Mouse (Mus musculus) left cerebral cortex, adult 2 months (tissue): ENCODE measurements around the gene Tox3. TPM values are rescaled to one million over a fixed set of nuclear protein-coding genes. Genes with fewer than 3 reads are reported as not detected.

ENCODE experiments used
- DNase-seq, 2 experiments: peaks; one replicate each; pipeline ENCODE4 v3.0.0; 2021 to 2022; ENCODE audit warnings: low spot score in 2 of 2, mixed read lengths in 1 of 2; ENCODE audit errors: extremely low spot score in 1 of 2
- H3K27ac ChIP-seq: fragments of 200-600 bp; 2 replicates; pipeline ENCODE4 v1.8.1; 2022
- H3K4me3 ChIP-seq: fragments of 200-600 bp; 2 replicates; pipeline ENCODE4 v1.8.1; 2022
- CTCF ChIP-seq: fragments of 200-600 bp; IDR thresholded peaks from 2 replicates; pipeline ENCODE4 v1.8.1; 2022; ENCODE audit warnings: antibody characterized with exemption, mild to moderate bottlenecking, moderate library complexity
- intact Hi-C: fragments of 180-260 bp; cut with DNase I; formaldehyde crosslinking; loops from one replicate; pipeline ENCODE4 v1.15.1; 2025
- total RNA-seq, 2 experiments: library from RNA; stranded (reverse); gene quantifications; 2 replicates each; pipeline ENCODE4 v1.2.3; 2021

Tox3 gene
- total RNA-seq, 2 experiments from 2014 or later = 20.7 to 23.2 TPM

GRCm38 (mm10) chr8:90266239-90266638 lies 81.9 kb downstream of the Tox3 start:
- no peak for DNase-seq
- no peak for TF ChIP-seq CTCF
- intact Hi-C loops = no loop called here
- Histone ChIP-seq H3K27ac (no peak overlapping the region), H3K4me3 (no peak overlapping the region)

DNA sequence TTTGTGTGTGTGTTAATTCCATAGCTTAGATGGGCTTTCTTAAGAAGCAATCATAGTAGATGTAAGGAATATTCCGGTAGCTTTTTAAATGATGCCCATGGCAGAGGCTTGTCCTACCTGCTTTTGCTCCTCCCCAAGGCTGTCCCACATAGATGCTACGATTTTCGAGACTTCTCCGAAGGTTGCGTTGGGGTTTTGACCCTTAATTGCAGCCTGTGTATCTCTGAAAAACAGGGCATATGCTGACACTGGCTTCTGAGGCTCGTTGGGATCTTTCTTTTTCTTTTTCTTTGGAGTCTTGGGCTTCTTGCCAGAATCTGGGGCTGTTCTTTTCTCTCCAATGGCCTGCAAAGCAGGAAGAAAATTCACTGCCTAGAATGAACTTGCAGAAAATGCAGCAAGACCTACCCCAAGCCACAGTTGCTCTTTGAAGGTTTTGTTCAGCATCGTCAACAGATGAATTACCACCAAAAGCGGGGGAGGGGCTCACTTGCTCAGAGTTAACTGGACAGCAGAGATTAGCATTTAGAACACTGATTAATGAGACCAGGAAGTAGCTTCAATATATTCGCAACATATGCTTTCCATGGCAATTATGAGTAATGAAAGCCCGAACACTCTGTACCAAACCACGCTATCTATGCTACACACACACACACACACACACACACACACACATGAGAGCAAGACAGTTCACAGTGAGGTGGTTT lies 93.8 kb downstream of the Tox3 start:
- TF ChIP-seq CTCF = no peak
- intact Hi-C loops = no loop called here
- H3K4me3 ChIP-seq = no peak overlapping the region
- H3K27ac ChIP-seq = no peak overlapping the region
- DNase-seq = no peak

GRCm38 (mm10) chr8:90246357-90246756 lies 101.8 kb downstream of the Tox3 start:
- no peak overlapping the region for H3K4me3 ChIP-seq
- no peak for TF ChIP-seq CTCF
- intact Hi-C loops = no loop called here
- no peak for DNase-seq
- H3K27ac ChIP-seq = no peak overlapping the region

GRCm38 (mm10) chr8:90245828-90246227 lies 102.3 kb downstream of the Tox3 start:
- intact Hi-C loops = no loop called here
- no peak overlapping the region for H3K4me3 ChIP-seq
- TF ChIP-seq CTCF = no peak
- no peak overlapping the region for H3K27ac ChIP-seq
- DNase-seq = no peak

GRCm38 (mm10) chr8:90245187-90245586 lies 103.0 kb downstream of the Tox3 start:
- intact Hi-C loops = no loop called here
- Histone ChIP-seq H3K4me3 (no peak overlapping the region), H3K27ac (no peak overlapping the region)
- DNase-seq = no peak
- no peak for TF ChIP-seq CTCF

- Histone ChIP-seq H3K4me3 (no peak overlapping the region), H3K27ac (no peak overlapping the region)
- intact Hi-C loops = no loop called here
- no peak for TF ChIP-seq CTCF
- DNase-seq = no peak
Observed at GRCm38 (mm10) chr8:90244458-90245145, 103.5 kb downstream of the Tox3 start.

DNA sequence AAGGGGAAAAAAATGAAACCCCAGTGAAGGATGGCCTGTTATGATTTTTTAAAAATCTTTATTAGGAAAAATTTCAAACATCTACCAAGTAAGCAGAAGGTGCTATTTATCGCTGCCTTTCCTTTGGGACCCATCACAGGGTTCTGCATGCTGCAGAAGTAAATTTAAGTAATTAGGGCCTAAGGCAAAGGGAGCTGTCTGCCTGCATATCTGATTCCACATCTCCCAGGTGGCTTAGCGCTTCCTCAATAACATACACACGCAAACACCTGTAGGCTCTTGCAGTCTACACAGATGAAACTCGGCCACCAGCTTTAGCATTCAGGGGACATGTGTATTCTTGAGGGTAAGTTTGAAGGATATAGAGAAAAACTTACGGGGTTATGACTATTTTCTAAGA lies 104.2 kb downstream of the Tox3 start:
- Histone ChIP-seq H3K27ac (no peak overlapping the region), H3K4me3 (no peak overlapping the region)
- no peak for DNase-seq
- TF ChIP-seq CTCF = no peak
- intact Hi-C loops = no loop called here

DNA sequence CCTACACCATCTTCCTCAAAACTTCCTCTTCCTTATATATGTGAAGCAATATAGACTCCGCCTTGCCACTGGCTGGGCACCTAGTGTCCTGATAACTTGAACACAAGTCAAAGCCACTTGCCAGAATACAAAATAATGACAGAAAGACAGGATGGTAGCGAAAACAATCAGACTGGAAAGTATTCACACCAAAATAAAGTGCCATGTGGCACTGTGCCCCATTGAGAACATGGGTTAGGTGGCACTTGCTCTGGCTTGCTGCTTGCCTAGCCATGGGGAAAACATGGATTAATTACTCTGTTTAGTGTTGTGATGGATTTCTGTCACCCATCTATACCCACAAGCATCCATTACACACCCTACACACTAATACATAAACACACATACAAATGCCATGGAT lies 105.8 kb downstream of the Tox3 start:
- no peak overlapping the region for H3K4me3 ChIP-seq
- no peak for TF ChIP-seq CTCF
- H3K27ac ChIP-seq = no peak overlapping the region
- intact Hi-C loops = no loop called here
- no peak for DNase-seq

DNA sequence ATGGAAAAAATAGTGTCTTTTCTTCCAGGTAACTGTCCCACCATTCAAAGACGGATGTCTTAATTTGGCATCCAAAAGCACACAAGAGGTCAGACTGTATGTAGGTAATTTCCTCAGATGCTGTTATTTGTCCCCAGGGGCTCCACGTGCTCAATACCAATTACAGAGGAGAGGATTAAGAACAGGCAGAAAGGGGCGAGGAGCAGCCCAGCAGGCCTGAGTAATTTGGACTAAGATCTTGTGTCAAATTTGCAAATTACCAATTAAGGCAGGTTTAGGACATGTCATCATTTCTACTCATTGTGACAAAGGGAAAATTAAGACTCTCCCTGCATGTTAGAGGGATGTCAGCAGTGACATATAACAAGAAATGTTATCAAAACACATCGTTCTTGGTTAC lies 106.7 kb downstream of the Tox3 start:
- no peak overlapping the region for H3K27ac ChIP-seq
- no peak overlapping the region for H3K4me3 ChIP-seq
- intact Hi-C loops = no loop called here
- TF ChIP-seq CTCF = no peak
- no peak for DNase-seq

DNA sequence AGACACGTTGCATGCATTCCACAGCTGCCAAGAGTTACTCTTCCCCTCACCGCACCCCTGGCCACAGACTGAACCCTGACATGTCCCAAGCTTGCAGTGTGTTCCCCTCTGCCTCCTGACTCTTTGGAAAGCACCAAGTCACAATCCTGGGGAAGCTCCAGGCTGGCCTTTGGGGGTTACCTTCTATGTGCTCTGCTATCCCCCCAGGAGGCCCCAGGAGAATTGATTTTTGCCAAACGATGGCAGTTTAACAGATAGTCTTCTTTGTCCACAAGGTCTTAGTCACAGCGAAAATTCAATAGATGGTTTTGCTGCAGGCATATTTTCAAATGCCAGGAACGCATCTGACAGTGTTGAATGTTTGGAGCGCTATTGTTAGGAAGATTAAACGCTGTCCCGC lies 115.6 kb downstream of the Tox3 start:
- intact Hi-C loops = no loop called here
- H3K27ac ChIP-seq = no peak overlapping the region
- H3K4me3 ChIP-seq = no peak overlapping the region

GRCm38 (mm10) chr8:90224172-90224571 lies 124.0 kb downstream of the Tox3 start:
- no peak overlapping the region for H3K27ac ChIP-seq
- H3K4me3 ChIP-seq = no peak overlapping the region
- no peak for DNase-seq

More for the DNA sequence above, 115.6 kb downstream of the Tox3 start:
- TF ChIP-seq CTCF = no peak
- no peak for DNase-seq

GRCm38 (mm10) chr8:90209105-90210037 lies 138.8 kb downstream of the Tox3 start:
- TF ChIP-seq CTCF = no peak
- DNase-seq = no peak
- intact Hi-C loops = no loop called here
- Histone ChIP-seq H3K4me3 (no peak overlapping the region), H3K27ac (no peak overlapping the region)

More at GRCm38 (mm10) chr8:90224172-90224571, 124.0 kb downstream of the Tox3 start:
- no peak for TF ChIP-seq CTCF
- intact Hi-C loops = no loop called here
